Mouse (Mus musculus) myocyte (in vitro differentiated cells): ENCODE data around the gene Plekhg2. TPM values are rescaled to one million over a fixed set of nuclear protein-coding genes. Genes with fewer than 3 reads are reported as not detected.

Experiments
- H3K27me3 ChIP-seq: one replicate; pipeline ENCODE4 v1.6.1; 2011; ENCODE audit not compliant: control insufficient read depth, insufficient read depth, insufficient read length
- H3K36me3 ChIP-seq: one replicate; pipeline ENCODE4 v1.6.1; 2011; ENCODE audit not compliant: control insufficient read depth, insufficient read depth
- H3K4me2 ChIP-seq: one replicate; pipeline ENCODE4 v1.6.1; 2011; ENCODE audit warnings: low read depth, control low read depth
- H3K4me3 ChIP-seq: one replicate; pipeline ENCODE4 v1.5.1; 2011; ENCODE audit warnings: mild to moderate bottlenecking, control low read depth, moderate library complexity
- H3K79me2 ChIP-seq: one replicate; pipeline ENCODE4 v1.6.1; 2011; ENCODE audit not compliant: control insufficient read depth, insufficient read depth
- H3ac ChIP-seq: one replicate; pipeline ENCODE4 v1.6.1; 2011; ENCODE audit not compliant: control insufficient read depth, insufficient read length
- CEBPB ChIP-seq: IDR thresholded peaks from 2 replicates; pipeline ENCODE4 v1.6.1; 2011; ENCODE audit warnings: mild to moderate bottlenecking, moderate library complexity; ENCODE audit not compliant: poor library complexity, insufficient read depth, severe bottlenecking
- E2F4 ChIP-seq: IDR thresholded peaks from one replicate; pipeline ENCODE4 v1.6.1; 2011; ENCODE audit warnings: mild to moderate bottlenecking, control low read depth, moderate library complexity; ENCODE audit not compliant: insufficient read depth
- MAX ChIP-seq: IDR thresholded peaks from one replicate; pipeline ENCODE4 v1.6.1; 2011; ENCODE audit warnings: low read depth, mild to moderate bottlenecking, control low read depth
- MYOD1 ChIP-seq, 3 experiments: IDR thresholded peaks; one replicate each; pipeline ENCODE4 v1.6.1; 2011; ENCODE audit warnings: control low read depth in 2 of 3, low read depth in 2 of 3, mild to moderate bottlenecking in 2 of 3, moderate library complexity in 1 of 3; ENCODE audit not compliant: insufficient read length in 2 of 3, control insufficient read depth in 1 of 3
- MYOG ChIP-seq, 3 experiments: IDR thresholded peaks; one replicate each; pipeline ENCODE4 v1.6.1; 2011; ENCODE audit warnings: control low read depth in 2 of 3, low read depth in 2 of 3, mild to moderate bottlenecking in 2 of 3; ENCODE audit not compliant: insufficient read length in 2 of 3, control insufficient read depth in 1 of 3, insufficient read depth in 1 of 3
- POLR2A ChIP-seq: IDR thresholded peaks from one replicate; pipeline ENCODE4 v1.6.1; 2011; ENCODE audit warnings: low read depth, mild to moderate bottlenecking, control low read depth, moderate library complexity; ENCODE audit not compliant: insufficient read length
- POLR2AphosphoS2 ChIP-seq: IDR thresholded peaks from one replicate; pipeline ENCODE4 v1.6.1; 2011; ENCODE audit warnings: low read depth, control low read depth; ENCODE audit not compliant: insufficient read length
- REST ChIP-seq: IDR thresholded peaks from one replicate; pipeline ENCODE4 v1.6.1; 2011; ENCODE audit warnings: mild to moderate bottlenecking, control low read depth, moderate library complexity; ENCODE audit not compliant: insufficient read depth, insufficient read length
- SRF ChIP-seq: IDR thresholded peaks from one replicate; pipeline ENCODE4 v1.6.1; 2011; ENCODE audit warnings: low read depth; ENCODE audit not compliant: control insufficient read depth, insufficient read length
- TCF12 ChIP-seq: IDR thresholded peaks from one replicate; pipeline ENCODE4 v1.6.1; 2011; ENCODE audit warnings: mild to moderate bottlenecking, control low read depth; ENCODE audit not compliant: poor library complexity, insufficient read depth, severe bottlenecking
- TCF3 ChIP-seq: IDR thresholded peaks from one replicate; pipeline ENCODE4 v1.6.1; 2011; ENCODE audit warnings: low read depth, control low read depth; ENCODE audit not compliant: insufficient read length
- USF1 ChIP-seq: IDR thresholded peaks from one replicate; pipeline ENCODE4 v1.6.1; 2011; ENCODE audit warnings: low read depth, mild to moderate bottlenecking, control low read depth, moderate library complexity
- polyA plus RNA-seq: library from polyadenylated mRNA; unstranded; fragments of >200 nt; fragmentation: generic; extraction: Trizol; gene quantifications from one replicate; pipeline ENCODE4 v1.2.1, GENCODE M21; 2012; ENCODE audit warnings: missing spikeins

Plekhg2 gene
- polyA plus RNA-seq, 1 experiment = 15.8 TPM

- Histone ChIP-seq H3ac (no peak overlapping the region), H3K4me3 (no peak overlapping the region), H3K27me3 (no peaks in the 10 kb centered on the region), H3K4me2 (no peak overlapping the region), H3K79me2 (peaks cover 69% of the 10 kb centered on the region), H3K36me3 (peaks cover 7% of the 10 kb centered on the region)
- TF ChIP-seq MYOG (IDR thresholded peaks at IDR 0.05; ENCODE audit: control insufficient read depth in 1 of 3, insufficient read depth in 1 of 3, insufficient read length in 2 of 3, low read depth in 2 of 3) (no peak), MAX (no peak), MYOD1 (IDR thresholded peaks at IDR 0.05; ENCODE audit: control insufficient read depth in 1 of 3, insufficient read length in 2 of 3, low read depth in 2 of 3) (no peak), POLR2A (no peak), POLR2AphosphoS2 (no peak), USF1 (no peak), TCF3 (no peak), E2F4 (no peak)
Observed at GRCm38 (mm10) chr7:28335471-28335870, 36.9 kb downstream of the Plekhg2 start.

- H3K4me3 ChIP-seq = no peak overlapping the region
- no peaks in the 10 kb centered on the region for H3K27me3 ChIP-seq
- peaks cover 7% of the 10 kb centered on the region for H3K36me3 ChIP-seq
- TF ChIP-seq TCF3 (no peak), MYOG (IDR thresholded peaks at IDR 0.05; ENCODE audit: control insufficient read depth in 1 of 3, insufficient read depth in 1 of 3, insufficient read length in 2 of 3, low read depth in 2 of 3) (no peak)
- no peak overlapping the region for H3K4me2 ChIP-seq
- no peak overlapping the region for H3ac ChIP-seq
- peaks cover 69% of the 10 kb centered on the region for H3K79me2 ChIP-seq
Observed at GRCm38 (mm10) chr7:28334534-28334933, 37.9 kb downstream of the Plekhg2 start.

- no peak overlapping the region for H3K4me2 ChIP-seq
- H3K79me2 ChIP-seq = peaks cover 16% of the 10 kb centered on the region
Observed at GRCm38 (mm10) chr7:28328260-28328659, 44.1 kb downstream of the Plekhg2 start.

GRCm38 (mm10) chr7:28326457-28326856 is 45.9 kb downstream of the Plekhg2 start:
- H3K4me2 ChIP-seq = no peak overlapping the region
- H3K27me3 ChIP-seq = no peaks in the 10 kb centered on the region
- H3ac ChIP-seq = no peak overlapping the region
- H3K79me2 ChIP-seq = peaks cover under 1% of the 10 kb centered on the region
- TF ChIP-seq MYOD1 (IDR thresholded peaks at IDR 0.05; ENCODE audit: control insufficient read depth in 1 of 3, insufficient read length in 2 of 3, low read depth in 2 of 3) (no peak), E2F4 (no peak), MAX (no peak), POLR2AphosphoS2 (no peak), TCF3 (no peak), SRF (no peak), USF1 (no peak), REST (no peak), TCF12 (no peak), POLR2A (no peak), CEBPB (no peak), MYOG (IDR thresholded peaks at IDR 0.05; ENCODE audit: control insufficient read depth in 1 of 3, insufficient read depth in 1 of 3, insufficient read length in 2 of 3, low read depth in 2 of 3) (no peak)
- H3K4me3 ChIP-seq = no peak overlapping the region
- peaks cover 39% of the 10 kb centered on the region for H3K36me3 ChIP-seq

More at GRCm38 (mm10) chr7:28328260-28328659, 44.1 kb downstream of the Plekhg2 start:
- H3ac ChIP-seq = no peak overlapping the region
- no peaks in the 10 kb centered on the region for H3K27me3 ChIP-seq
- H3K4me3 ChIP-seq = no peak overlapping the region
- no peak for TF ChIP-seq REST
- no peak for TF ChIP-seq E2F4
- TF ChIP-seq POLR2AphosphoS2 = no peak
- TF ChIP-seq TCF3 = no peak
- peaks cover 41% of the 10 kb centered on the region for H3K36me3 ChIP-seq

GRCm38 (mm10) chr7:28325293-28325692 is 47.1 kb downstream of the Plekhg2 start:
- H3K79me2 ChIP-seq = no peaks in the 10 kb centered on the region
- no peak overlapping the region for H3ac ChIP-seq
- no peak for TF ChIP-seq E2F4
- no peak for TF ChIP-seq POLR2A
- TF ChIP-seq SRF = no peak
- no peak for TF ChIP-seq REST
- no peak for TF ChIP-seq TCF3
- no peak for TF ChIP-seq MAX
- TF ChIP-seq MYOG (IDR thresholded peaks at IDR 0.05; ENCODE audit: control insufficient read depth in 1 of 3, insufficient read depth in 1 of 3, insufficient read length in 2 of 3, low read depth in 2 of 3) = no peak
- TF ChIP-seq USF1 = no peak
- TF ChIP-seq MYOD1 (IDR thresholded peaks at IDR 0.05; ENCODE audit: control insufficient read depth in 1 of 3, insufficient read length in 2 of 3, low read depth in 2 of 3) = no peak
- TF ChIP-seq CEBPB = no peak
- TF ChIP-seq TCF12 = no peak
- no peak for TF ChIP-seq POLR2AphosphoS2
- H3K4me2 ChIP-seq = no peak overlapping the region
- H3K36me3 ChIP-seq = peaks cover 46% of the 10 kb centered on the region
- no peak overlapping the region for H3K4me3 ChIP-seq
- no peaks in the 10 kb centered on the region for H3K27me3 ChIP-seq
